Mouse (Mus musculus) adrenal gland, postnatal 4 days (tissue): Measurements from ENCODE around the gene Mrto4. TPM values are rescaled to one million over a fixed set of nuclear protein-coding genes. Genes with fewer than 3 reads are reported as not detected.

Experiments used
- microRNA-seq: library from miRNA; unstranded; fragments of <30 nt; microRNA quantifications from one replicate; pipeline ENCODE4 v1.2.0, GENCODE M21; 2021
- total RNA-seq, 2 experiments: library from RNA; stranded (reverse); gene quantifications; 2 replicates each; pipeline ENCODE4 v1.2.3; 2021

Gene Mrto4
- total RNA-seq, 2 experiments from 2014 or later = 71.0 to 71.8 TPM

Small RNAs within 50 kb of the gene (microRNA-seq; reads per million reads assigned to microRNA genes)
- gene Gm24245 (not detected), gene Gm25732 (1.1 reads per million)

Other genes starting within 250 kb of the Mrto4 start
- gene Minos1, start 221.5 kb downstream of the Mrto4 start, total RNA-seq = 100 to 1,000 TPM; 352 to 357 TPM
- gene Capzb, start 159.7 kb downstream of the Mrto4 start, total RNA-seq = 100 to 1,000 TPM; 343 to 361 TPM
- gene Pqlc2, start 41.9 kb downstream of the Mrto4 start, total RNA-seq = 10 to 100 TPM in 1 of 2 experiments, 1 to 10 TPM in 1; 9.8 to 10.6 TPM
- gene Akr7a5, start 41.8 kb downstream of the Mrto4 start, total RNA-seq = 10 to 100 TPM; 63.6 to 67.5 TPM
- 10 to 100 TPM; 53.9 to 58.1 TPM for gene Emc1, start within 50 bp of the Mrto4 start, total RNA-seq
- gene Ubr4, start within 50 bp of the Mrto4 start, total RNA-seq = 100 to 1,000 TPM; 114 to 124 TPM
- gene Iffo2, start 178.0 kb upstream of the Mrto4 start, total RNA-seq = 10 to 100 TPM; 17.6 to 17.8 TPM